Mouse (Mus musculus): ENCODE measurements around the gene Sept10.
"Not testable (repeated sequence)": the region's sequence is repeated elsewhere in the genome, so short reads cannot be mapped to it uniquely, and the experiment has no call there.

Gene Sept10

GRCm38 (mm10) chr10:59119811-59120210 lies 101.8 kb downstream of the Sept10 start:
- peak; percentile 64 for DNase-seq

DNA sequence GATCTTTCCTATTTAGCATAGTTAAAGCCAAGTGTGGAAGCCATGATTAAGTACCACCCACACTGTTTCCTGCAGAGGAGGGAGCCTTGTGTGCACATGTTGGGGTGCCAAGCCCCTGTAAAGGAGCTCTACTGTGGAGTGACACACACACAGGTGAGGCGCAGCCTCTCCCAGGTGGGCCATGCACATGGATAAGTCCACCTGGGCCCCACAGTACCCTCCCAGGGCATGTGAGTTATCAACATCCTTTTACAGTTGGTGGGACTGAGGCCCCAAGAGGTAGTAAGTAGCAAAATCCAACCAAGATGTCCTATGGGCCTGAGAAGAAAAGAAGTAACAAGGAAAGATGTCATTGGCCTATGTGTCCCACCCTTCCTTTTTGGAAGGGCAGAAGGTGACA lies 102.6 kb downstream of the Sept10 start:
- DNase-seq = peak; percentile 84

GRCm38 (mm10) chr10:59117555-59117954 lies 104.1 kb downstream of the Sept10 start:
- peak; percentile 93 for DNase-seq

DNA sequence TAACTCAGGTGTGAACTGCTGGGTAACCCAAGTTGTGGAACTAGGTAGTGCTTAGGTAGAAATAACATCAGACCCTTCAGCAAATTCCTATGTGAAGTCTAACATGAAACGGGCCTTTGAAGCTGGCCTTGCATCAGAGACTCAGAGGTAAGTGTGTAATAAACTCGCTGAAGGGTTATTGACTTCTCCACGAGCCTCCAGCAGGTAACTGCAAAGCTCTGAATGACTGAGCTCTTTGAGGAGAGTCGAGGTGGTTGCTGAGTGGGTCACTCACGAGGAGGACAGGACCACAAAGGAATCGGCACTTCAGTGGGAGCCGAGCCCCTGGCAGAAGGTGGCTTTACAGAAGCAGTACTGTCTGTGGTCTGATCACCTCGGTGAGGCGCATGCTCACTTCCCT lies 105.3 kb downstream of the Sept10 start:
- DNase-seq = no peak

GRCm38 (mm10) chr10:59115691-59116090 lies 106.0 kb downstream of the Sept10 start:
- DNase-seq = no peak

GRCm38 (mm10) chr10:59114535-59115291 lies 106.9 kb downstream of the Sept10 start:
- peak; percentile 96 for DNase-seq

DNA sequence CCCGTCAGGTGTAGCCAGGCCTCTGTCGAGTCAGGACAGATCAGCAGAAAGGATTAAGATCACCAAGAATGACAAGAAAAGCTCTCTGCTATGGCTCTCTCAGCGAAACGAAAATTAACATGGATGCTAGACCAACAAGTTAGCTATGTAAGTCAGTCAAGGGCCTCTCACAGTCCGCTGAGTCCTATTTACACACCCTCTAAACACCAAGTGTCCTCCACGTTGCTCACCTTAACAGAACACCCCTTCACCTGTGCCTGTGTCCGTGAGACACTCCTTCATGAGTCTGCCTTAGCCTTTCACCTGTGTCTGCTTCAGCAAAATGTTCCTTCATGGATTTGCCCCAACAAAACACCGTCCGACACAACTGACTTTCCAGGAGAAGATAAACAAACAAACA lies 108.3 kb downstream of the Sept10 start:
- DNase-seq = no peak

- DNase-seq = no peak
These were observed 108.9 kb downstream of the Sept10 start for GRCm38 (mm10) chr10:59112755-59113154.

DNA sequence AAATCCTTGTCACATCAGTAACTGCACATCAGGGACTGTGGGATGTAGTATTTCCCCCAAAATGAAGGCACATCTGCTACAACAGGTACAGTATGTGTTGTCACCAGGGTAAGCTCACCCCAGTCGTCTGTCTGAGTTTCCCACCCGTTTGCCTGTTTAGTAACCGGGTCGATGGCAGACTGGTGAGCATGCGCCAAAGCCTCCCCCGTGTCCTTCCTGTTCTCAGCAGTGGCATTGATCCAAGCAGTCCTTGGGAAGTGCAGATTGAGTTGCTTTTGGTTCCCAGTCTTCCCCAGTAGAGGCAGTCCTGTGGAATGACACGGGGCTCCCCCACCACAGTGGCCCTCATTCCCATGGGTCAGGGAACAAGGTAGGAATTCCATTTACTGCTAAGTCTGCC lies 111.3 kb downstream of the Sept10 start:
- DNase-seq = no peak

- peak; percentile 92 for DNase-seq
These were observed 112.6 kb downstream of the Sept10 start for GRCm38 (mm10) chr10:59109015-59109414.

GRCm38 (mm10) chr10:59106644-59107043 lies 115.0 kb downstream of the Sept10 start:
- no peak for DNase-seq

DNA sequence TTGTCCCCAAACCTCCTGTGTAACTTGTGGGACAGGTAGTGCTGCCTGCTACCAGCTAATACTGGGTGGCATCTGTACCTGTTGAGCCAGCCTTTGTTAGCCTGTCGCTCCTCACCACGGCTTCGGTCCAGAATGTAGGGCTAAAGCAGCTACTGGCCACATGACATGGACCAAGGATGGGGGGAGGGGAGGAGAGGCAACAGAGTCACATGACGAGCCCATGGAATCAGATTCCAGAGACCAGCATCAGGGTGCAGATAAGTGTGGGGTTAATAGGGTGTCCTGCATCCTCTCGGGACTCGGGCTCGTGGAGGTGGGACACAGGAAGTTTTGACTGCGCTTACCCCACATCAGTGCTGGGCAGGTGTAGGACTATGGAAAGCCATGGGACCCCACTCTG lies 115.8 kb downstream of the Sept10 start:
- peak; percentile 63 for DNase-seq

DNA sequence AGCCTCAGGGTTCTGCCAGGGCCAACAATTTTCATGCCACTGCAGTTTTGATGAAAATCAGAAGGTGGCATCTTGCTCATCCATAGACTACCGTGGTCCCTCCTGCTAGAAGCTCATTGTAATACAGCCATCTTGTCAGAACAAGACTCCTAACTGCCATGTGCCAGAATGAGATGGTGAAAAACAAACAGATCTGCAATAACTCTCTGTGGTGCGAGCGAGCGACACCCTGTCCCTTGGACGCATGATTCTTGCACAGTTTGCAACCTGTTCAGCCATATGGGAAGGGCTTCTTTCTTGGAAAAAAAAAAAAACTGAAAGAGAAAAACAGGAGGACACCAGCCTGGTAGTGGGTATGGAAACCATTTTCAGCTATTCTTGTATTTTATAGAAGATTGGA lies 117.0 kb downstream of the Sept10 start:
- no peak for DNase-seq

DNA sequence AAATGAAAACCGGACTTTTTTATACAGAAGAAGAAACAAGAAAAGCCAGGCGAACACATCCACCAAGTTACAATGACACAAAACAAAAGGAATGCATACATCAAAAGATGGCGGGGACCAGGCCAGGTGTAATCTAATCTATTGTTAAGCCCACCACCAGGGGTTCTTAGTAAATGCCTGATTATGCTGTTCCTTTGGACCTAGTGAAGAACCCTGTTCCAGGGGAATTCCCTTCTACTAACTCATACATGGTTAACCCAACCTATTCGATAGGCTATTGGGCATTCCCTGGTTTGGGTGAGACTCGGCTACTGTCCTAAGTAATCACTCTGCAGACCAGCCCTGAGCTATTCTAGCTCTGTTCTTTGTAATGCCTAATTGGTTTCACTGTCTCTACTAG lies 118.6 kb downstream of the Sept10 start:
- not testable (repeated sequence) for DNase-seq

DNA sequence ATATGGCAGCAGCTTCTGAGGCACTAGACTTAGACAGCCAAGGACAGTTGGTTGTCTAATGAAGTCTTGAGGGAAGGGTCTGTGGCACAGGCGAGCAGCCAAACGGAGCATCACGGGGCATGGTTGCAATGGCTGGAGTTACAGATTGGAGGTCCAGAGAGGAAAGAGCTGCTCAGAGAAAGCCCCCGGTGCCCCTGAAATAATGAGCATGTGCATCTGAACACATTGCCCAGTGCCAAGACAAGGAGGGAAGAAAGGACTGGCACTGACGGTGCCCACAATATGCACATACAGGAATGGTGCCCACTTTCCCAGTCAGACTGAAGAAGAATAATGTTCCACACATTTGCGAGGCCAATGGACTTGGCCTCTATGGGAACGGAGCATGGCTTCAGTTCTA lies 129.7 kb downstream of the Sept10 start:
- no peak for DNase-seq
